Mouse (Mus musculus) MEL (cell line): ENCODE data around the gene Nfkbie. TPM values are rescaled to one million over a fixed set of nuclear protein-coding genes. Genes with fewer than 3 reads are reported as not detected.

Source experiments
- DNase-seq: peaks from one replicate; pipeline ENCODE4 v3.0.0; 2011; ENCODE audit warnings: low read depth, low spot score
- H3K27ac ChIP-seq: 2 replicates; pipeline ENCODE4 v1.5.1; 2012; ENCODE audit warnings: low read depth, mild to moderate bottlenecking, control low read depth, low read length, moderate library complexity; ENCODE audit not compliant: control insufficient read depth
- H3K27me3 ChIP-seq, 2 experiments: fragments of 150-350 bp in 1 of 2; sonication (generic) in 1 of 2; 2 replicates each; pipeline ENCODE4 v1.6.1; 2012; ENCODE audit warnings: low read length in 2 of 2, mild to moderate bottlenecking in 2 of 2, improper control_type of control experiment in 1 of 2, moderate library complexity in 1 of 2; ENCODE audit not compliant: insufficient read depth in 2 of 2, control insufficient read depth in 1 of 2
- H3K36me3 ChIP-seq, 2 experiments: 2 replicates each; pipeline ENCODE4 v1.6.1; 2012 to 2014; ENCODE audit warnings: low read length in 2 of 2, improper control_type of control experiment in 1 of 2, inconsistent platforms in 1 of 2, mild to moderate bottlenecking in 1 of 2; ENCODE audit not compliant: insufficient read depth in 2 of 2, control insufficient read depth in 1 of 2
- H3K4me1 ChIP-seq, 2 experiments: fragments of 150-350 bp in 1 of 2; sonication (generic) in 1 of 2; 2 replicates each; pipeline ENCODE4 v1.6.1; 2012; ENCODE audit warnings: low read length in 2 of 2, improper control_type of control experiment in 1 of 2, mild to moderate bottlenecking in 1 of 2; ENCODE audit not compliant: insufficient read depth in 2 of 2, control insufficient read depth in 1 of 2
- H3K4me3 ChIP-seq, 2 experiments: fragments of 150-350 bp in 1 of 2; sonication (generic) in 1 of 2; 2 replicates each; pipeline ENCODE4 v1.5.1; 2012; ENCODE audit warnings: low read depth in 2 of 2, low read length in 2 of 2, mild to moderate bottlenecking in 2 of 2, moderate library complexity in 2 of 2, control low read depth in 1 of 2, improper control_type of control experiment in 1 of 2; ENCODE audit not compliant: control insufficient read depth in 1 of 2, insufficient read depth in 1 of 2
- H3K79me2 ChIP-seq: 2 replicates; pipeline ENCODE4 v1.6.1; 2012; ENCODE audit warnings: mild to moderate bottlenecking, low read length, moderate library complexity; ENCODE audit not compliant: control insufficient read depth, poor library complexity, insufficient read depth
- H3K9ac ChIP-seq: 2 replicates; pipeline ENCODE4 v1.6.1; 2012; ENCODE audit warnings: low read depth, mild to moderate bottlenecking, control low read depth, low read length, moderate library complexity; ENCODE audit not compliant: control insufficient read depth, poor library complexity, severe bottlenecking
- H3K9me3 ChIP-seq: fragments of 150-350 bp; sonication (generic); replicated peaks from 2 replicates; pipeline ENCODE4 v1.6.1; 2012; ENCODE audit warnings: mild to moderate bottlenecking, low read length, improper control_type of control experiment, moderate library complexity; ENCODE audit not compliant: insufficient read depth
- CHD1 ChIP-seq: IDR thresholded peaks from 2 replicates; pipeline ENCODE4 v1.6.1; 2012; ENCODE audit warnings: low read depth, mild to moderate bottlenecking, inconsistent platforms, low read length, improper control_type of control experiment
- CHD2 ChIP-seq: IDR thresholded peaks from 2 replicates; pipeline ENCODE4 v1.6.1; 2011; ENCODE audit warnings: low read length, improper control_type of control experiment
- CTCF ChIP-seq, 3 experiments: IDR thresholded peaks in 2 of 3; conservative IDR thresholded peaks in 1 of 3; 2 replicates each; pipeline ENCODE4 v1.5.1; 2011 to 2012; ENCODE audit warnings: low read length in 3 of 3, low read depth in 2 of 3, mild to moderate bottlenecking in 2 of 3, improper control_type of control experiment in 1 of 3, inconsistent platforms in 1 of 3, mixed read lengths in 1 of 3, moderate library complexity in 1 of 3; ENCODE audit not compliant: control insufficient read depth in 1 of 3, insufficient read depth in 1 of 3, poor library complexity in 1 of 3, severe bottlenecking in 1 of 3
- E2F4 ChIP-seq: IDR thresholded peaks from 2 replicates; pipeline ENCODE4 v1.6.1; 2011; ENCODE audit warnings: low read depth, low read length, improper control_type of control experiment, borderline replicate concordance
- ELF1 ChIP-seq: IDR thresholded peaks from 2 replicates; pipeline ENCODE4 v1.6.1; 2014; ENCODE audit warnings: low read depth, mild to moderate bottlenecking, inconsistent platforms, low read length, improper control_type of control experiment, moderate library complexity
- EP300 ChIP-seq, 2 experiments: IDR thresholded peaks; 2 replicates each; pipeline ENCODE4 v1.6.1; 2011; ENCODE audit warnings: improper control_type of control experiment in 2 of 2, low read length in 2 of 2, low read depth in 1 of 2, mild to moderate bottlenecking in 1 of 2
- ETS1 ChIP-seq: IDR thresholded peaks from 2 replicates; pipeline ENCODE4 v1.6.1; 2012; ENCODE audit warnings: low read depth, mild to moderate bottlenecking, inconsistent platforms, low read length, improper control_type of control experiment, moderate library complexity
- GABPA ChIP-seq: IDR thresholded peaks from 2 replicates; pipeline ENCODE4 v1.6.1; 2012; ENCODE audit warnings: low read depth, mild to moderate bottlenecking, inconsistent platforms, low read length, improper control_type of control experiment, moderate library complexity
- GATA1 ChIP-seq: IDR thresholded peaks from 2 replicates; pipeline ENCODE4 v1.6.1; 2011; ENCODE audit warnings: low read depth, low read length, improper control_type of control experiment
- HCFC1 ChIP-seq: IDR thresholded peaks from 2 replicates; pipeline ENCODE4 v1.6.1; 2012; ENCODE audit warnings: low read depth, mild to moderate bottlenecking, inconsistent platforms, low read length, improper control_type of control experiment, moderate library complexity
- JUND ChIP-seq: IDR thresholded peaks from 2 replicates; pipeline ENCODE4 v1.6.1; 2011; ENCODE audit warnings: low read depth, mild to moderate bottlenecking, improper control_type of control experiment, low read length
- KAT2A ChIP-seq: conservative IDR thresholded peaks from 2 replicates; pipeline ENCODE4 v1.6.1; 2012; ENCODE audit warnings: low read depth, low read length, improper control_type of control experiment, inconsistent platforms
- MAX ChIP-seq: IDR thresholded peaks from 2 replicates; pipeline ENCODE4 v1.6.1; 2011; ENCODE audit warnings: low read length, improper control_type of control experiment
- MAZ ChIP-seq: IDR thresholded peaks from 2 replicates; pipeline ENCODE4 v1.6.1; 2012; ENCODE audit warnings: low read depth, mild to moderate bottlenecking, inconsistent platforms, low read length, improper control_type of control experiment
- MEF2A ChIP-seq: IDR thresholded peaks from 2 replicates; pipeline ENCODE4 v1.6.1; 2014; ENCODE audit warnings: low read depth, mild to moderate bottlenecking, inconsistent platforms, low read length, improper control_type of control experiment; ENCODE audit not compliant: poor library complexity, insufficient replicate concordance, severe bottlenecking; ENCODE audit errors: extremely low read depth
- MXI1 ChIP-seq: IDR thresholded peaks from 2 replicates; pipeline ENCODE4 v1.6.1; 2011; ENCODE audit warnings: mild to moderate bottlenecking, low read depth, low read length, improper control_type of control experiment
- MYB ChIP-seq: IDR thresholded peaks from 2 replicates; pipeline ENCODE4 v1.6.1; 2011; ENCODE audit warnings: mild to moderate bottlenecking, low read depth, low read length, improper control_type of control experiment
- MYC ChIP-seq: IDR thresholded peaks from 2 replicates; pipeline ENCODE4 v1.6.1; 2011; ENCODE audit warnings: low read depth, mild to moderate bottlenecking, low read length, improper control_type of control experiment, moderate library complexity
- NELFE ChIP-seq: IDR thresholded peaks from 2 replicates; pipeline ENCODE4 v1.6.1; 2011; ENCODE audit warnings: low read depth, low read length, improper control_type of control experiment
- NRF1 ChIP-seq: IDR thresholded peaks from 2 replicates; pipeline ENCODE4 v1.6.1; 2014; ENCODE audit warnings: low read depth, mild to moderate bottlenecking, inconsistent platforms, low read length, improper control_type of control experiment, moderate library complexity; ENCODE audit not compliant: poor library complexity, insufficient read depth, severe bottlenecking
- POLR2AphosphoS2 ChIP-seq: IDR thresholded peaks from 2 replicates; pipeline ENCODE4 v1.6.1; 2011; ENCODE audit warnings: low read length, improper control_type of control experiment
- RCOR1 ChIP-seq: IDR thresholded peaks from 2 replicates; pipeline ENCODE4 v1.6.1; 2012; ENCODE audit warnings: low read depth, mild to moderate bottlenecking, inconsistent platforms, low read length, improper control_type of control experiment
- SIN3A ChIP-seq: IDR thresholded peaks from 2 replicates; pipeline ENCODE4 v1.6.1; 2012; ENCODE audit warnings: low read length, improper control_type of control experiment, inconsistent platforms
- SMC3 ChIP-seq: IDR thresholded peaks from 2 replicates; pipeline ENCODE4 v1.6.1; 2011; ENCODE audit warnings: low read depth, low read length, improper control_type of control experiment
- TBP ChIP-seq: IDR thresholded peaks from 2 replicates; pipeline ENCODE4 v1.8.0; 2011; ENCODE audit warnings: low read depth, low read length, improper control_type of control experiment
- TCF12 ChIP-seq: IDR thresholded peaks from 2 replicates; pipeline ENCODE4 v1.6.1; 2014; ENCODE audit warnings: low read depth, mild to moderate bottlenecking, inconsistent platforms, low read length, improper control_type of control experiment, moderate library complexity
- USF1 ChIP-seq: IDR thresholded peaks from 2 replicates; pipeline ENCODE4 v1.6.1; 2014; ENCODE audit warnings: low read depth, mild to moderate bottlenecking, inconsistent platforms, low read length, improper control_type of control experiment, moderate library complexity
- ZKSCAN1 ChIP-seq: IDR thresholded peaks from 2 replicates; pipeline ENCODE4 v1.6.1; 2012; ENCODE audit warnings: low read depth, mild to moderate bottlenecking, inconsistent platforms, low read length, improper control_type of control experiment, moderate library complexity
- ZMIZ1 ChIP-seq: IDR thresholded peaks from 2 replicates; pipeline ENCODE4 v1.6.1; 2012; ENCODE audit warnings: low read depth, mild to moderate bottlenecking, inconsistent platforms, low read length, improper control_type of control experiment, moderate library complexity
- ZNF384 ChIP-seq: IDR thresholded peaks from 2 replicates; pipeline ENCODE4 v1.6.1; 2012; ENCODE audit warnings: low read depth, mild to moderate bottlenecking, inconsistent platforms, low read length, improper control_type of control experiment
- polyA plus RNA-seq, 2 experiments: library from polyadenylated mRNA; stranded (reverse) in 1 of 2; unstranded in 1 of 2; fragments of >175 nt in 1 of 2; fragments of >200 nt in 1 of 2; gene quantifications; 2 replicates each; pipeline versions ENCODE4 v1.2.1 to v1.2.4; 2012; ENCODE audit warnings: low replicate concordance in 2 of 2, low read depth in 1 of 2; ENCODE audit not compliant: insufficient read length in 2 of 2, insufficient read depth in 1 of 2, missing spikeins in 1 of 2
- total RNA-seq: library from RNA; depleted of rRNA; stranded (reverse); fragments of 300-350 nt; gene quantifications from 2 replicates; pipeline ENCODE4 v1.2.3, GENCODE M21; 2012

Nfkbie gene
- total and polyA plus RNA-seq, 3 experiments, result 2.7 to 5.7 TPM; not detected in 1

DNA sequence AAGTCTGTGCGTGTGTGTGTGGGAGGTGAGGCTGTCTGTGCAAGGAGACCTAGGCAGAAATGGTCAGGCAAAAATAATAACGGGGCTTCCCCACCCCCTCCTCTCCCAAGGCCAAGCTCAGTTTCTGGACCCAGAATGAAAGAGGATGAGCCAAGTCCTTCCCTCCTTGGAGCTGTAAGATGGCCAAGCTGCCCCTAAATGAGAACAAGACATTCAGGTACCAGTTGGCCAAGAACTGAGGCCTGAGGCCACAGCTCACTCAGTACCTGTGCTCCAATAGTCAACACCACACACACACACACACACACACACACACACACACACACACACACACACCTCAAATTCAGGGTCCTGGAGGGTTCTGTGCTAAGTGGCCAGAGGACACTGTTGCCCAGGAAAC, 12.8 kb upstream of the Nfkbie start:
- no peak for TF ChIP-seq ETS1
- TF ChIP-seq CTCF (IDR thresholded peaks at IDR 0.05 in 2 of 3, conservative IDR thresholded peaks at IDR 0.05 in 1 of 3; ENCODE audit: control insufficient read depth in 1 of 3, insufficient read depth in 1 of 3, low read depth in 2 of 3, low read length in 3 of 3, poor library complexity in 1 of 3, severe bottlenecking in 1 of 3), result no peak
- TF ChIP-seq JUND, result no peak
- TF ChIP-seq GATA1, result no peak
- TF ChIP-seq ZKSCAN1, result no peak
- TF ChIP-seq CHD1, result no peak
- no peak for TF ChIP-seq MXI1
- TF ChIP-seq EP300 (IDR thresholded peaks at IDR 0.05; ENCODE audit: low read depth in 1 of 2, low read length in 2 of 2), result no peak
- TF ChIP-seq MAX, result no peak
- TF ChIP-seq USF1, result no peak
- no peak for TF ChIP-seq NRF1
- TF ChIP-seq NELFE, result no peak
- no peak for TF ChIP-seq ELF1
- no peak for TF ChIP-seq MEF2A
- TF ChIP-seq MYC, result no peak
- TF ChIP-seq MYB, result no peak
- TF ChIP-seq TBP, result no peak
- TF ChIP-seq HCFC1, result no peak
- no peak for TF ChIP-seq MAZ
- no peak for TF ChIP-seq TCF12
- Histone ChIP-seq H3K4me3 (no peak overlapping the region), H3K36me3 (no peaks in the 10 kb centered on the region), H3K27me3 (peaks cover 2 to 7% of the 10 kb centered on the region in 2 experiments; a peak in 3 of 4 replicates), H3K9ac (no peak overlapping the region), H3K27ac (no peak overlapping the region), H3K9me3 (no peaks in the 10 kb centered on the region), H3K79me2 (no peaks in the 10 kb centered on the region), H3K4me1 (no peaks in the 10 kb centered on the region)
- no peak for DNase-seq

GRCm38 (mm10) chr17:45543115-45543514, 12.4 kb upstream of the Nfkbie start:
- Histone ChIP-seq H3K36me3 (no peaks in the 10 kb centered on the region), H3K79me2 (no peaks in the 10 kb centered on the region), H3K27me3 (peaks cover 2 to 7% of the 10 kb centered on the region in 2 experiments; a peak in 3 of 4 replicates), H3K27ac (no peak overlapping the region), H3K4me3 (no peak overlapping the region), H3K9ac (no peak overlapping the region), H3K4me1 (peaks cover 0 to 2% of the 10 kb centered on the region in 2 experiments; a peak in 1 of 4 replicates), H3K9me3 (no peaks in the 10 kb centered on the region)
- no peak for DNase-seq
- TF ChIP-seq HCFC1, result no peak
- no peak for TF ChIP-seq CHD2
- no peak for TF ChIP-seq SMC3
- no peak for TF ChIP-seq ETS1
- TF ChIP-seq E2F4, result no peak
- no peak for TF ChIP-seq ZNF384
- no peak for TF ChIP-seq SIN3A
- no peak for TF ChIP-seq GABPA
- no peak for TF ChIP-seq POLR2AphosphoS2
- no peak for TF ChIP-seq MEF2A
- TF ChIP-seq MAX, result no peak
- TF ChIP-seq MYC, result no peak
- TF ChIP-seq ZMIZ1, result no peak
- no peak for TF ChIP-seq RCOR1
- TF ChIP-seq NRF1, result no peak
- no peak for TF ChIP-seq GATA1
- TF ChIP-seq KAT2A, result no peak
